Mouse (Mus musculus): ENCODE data around the gene Olfr1247. TPM values are rescaled to one million over a fixed set of nuclear protein-coding genes. Genes with fewer than 3 reads are reported as not detected.
"Not testable (repeated sequence)": the region's sequence is repeated elsewhere in the genome, so short reads cannot be mapped to it uniquely, and the experiment has no call there.

Olfr1247 gene
- not detected in 2 replicates for polyA plus RNA-seq (2012; ENCODE audit: insufficient read depth, insufficient read length, low replicate concordance, missing spikeins)

DNA sequence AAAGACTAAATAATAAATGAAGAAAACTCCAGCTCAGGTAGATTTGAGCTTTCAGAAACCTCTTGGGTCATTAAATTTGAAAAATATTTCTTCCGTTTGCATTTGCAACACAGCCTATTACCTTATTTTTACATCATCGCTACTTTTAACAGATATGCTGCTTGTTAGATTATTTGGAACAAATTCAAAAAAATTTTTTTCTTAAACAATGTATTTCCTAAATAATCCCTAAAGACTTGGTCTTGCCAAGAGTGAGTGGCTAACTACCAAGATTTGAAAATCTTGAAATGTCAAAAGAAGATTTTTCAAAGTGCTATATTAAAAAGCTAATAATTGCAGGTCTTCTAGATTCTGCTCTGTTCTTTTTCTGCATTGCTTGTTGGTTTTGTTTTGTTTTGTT lies at the start of gene Olfr1247:
Olfr1247 (minus strand) TSS at position 101 of the 400 bp plus-strand sequence.
- no peak for TF ChIP-seq POLR2A (IDR thresholded peaks at IDR 0.05; ENCODE audit: insufficient read depth, low read depth, low read length)
- no peak for TF ChIP-seq CTCF (IDR thresholded peaks at IDR 0.05; ENCODE audit: insufficient read depth, low read depth, low read length)
- 98% methylated on average over 2 of the region's 2 CpGs for WGBS

DNA sequence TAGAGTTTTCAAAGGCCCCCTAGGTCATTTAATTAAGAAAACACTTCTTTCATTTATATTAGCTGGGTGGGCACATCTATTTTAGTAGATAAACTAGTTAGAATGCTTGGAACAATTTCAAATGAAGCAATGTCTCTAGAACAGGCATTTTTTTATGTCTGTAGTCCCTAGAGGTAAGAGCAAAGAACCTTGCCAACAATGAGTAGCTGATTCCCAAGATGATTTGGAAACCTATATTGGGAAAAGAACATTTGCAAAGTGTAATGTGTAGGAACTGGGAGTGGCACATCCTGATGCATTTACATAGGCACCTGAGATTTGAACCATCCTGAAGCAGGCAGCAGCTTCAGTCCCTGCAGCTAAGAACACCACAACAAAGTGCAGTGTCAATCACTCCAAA lies 47.4 kb upstream of the Olfr1247 start, which contains the start of gene Olfr1250:
Olfr1250 (minus strand) TSS at position 101 of the 400 bp plus-strand sequence.
- no peak within 1 kb of the TSS for H3K4me3 ChIP-seq (ENCODE audit: insufficient read depth, low read depth, low read length)
- TF ChIP-seq POLR2A (IDR thresholded peaks at IDR 0.05; ENCODE audit: insufficient read depth, low read depth, low read length): no peak
- no peak for TF ChIP-seq CTCF (IDR thresholded peaks at IDR 0.05; ENCODE audit: insufficient read depth, low read depth, low read length)
- H3K27ac ChIP-seq (ENCODE audit: insufficient read depth, low read depth, low read length): no peak within 1 kb of the TSS
- no peaks in the 10 kb centered on the region for H3K4me1 ChIP-seq (ENCODE audit: control insufficient read depth, insufficient read depth, low read length)

More for the DNA sequence above, at the start of gene Olfr1247:
- no peak within 1 kb of the TSS for H3K27ac ChIP-seq (ENCODE audit: insufficient read depth, low read depth, low read length)
- H3K4me1 ChIP-seq (ENCODE audit: control insufficient read depth, insufficient read depth, low read length): no peaks in the 10 kb centered on the region
- H3K4me3 ChIP-seq (ENCODE audit: insufficient read depth, low read depth, low read length): no peak within 1 kb of the TSS

DNA sequence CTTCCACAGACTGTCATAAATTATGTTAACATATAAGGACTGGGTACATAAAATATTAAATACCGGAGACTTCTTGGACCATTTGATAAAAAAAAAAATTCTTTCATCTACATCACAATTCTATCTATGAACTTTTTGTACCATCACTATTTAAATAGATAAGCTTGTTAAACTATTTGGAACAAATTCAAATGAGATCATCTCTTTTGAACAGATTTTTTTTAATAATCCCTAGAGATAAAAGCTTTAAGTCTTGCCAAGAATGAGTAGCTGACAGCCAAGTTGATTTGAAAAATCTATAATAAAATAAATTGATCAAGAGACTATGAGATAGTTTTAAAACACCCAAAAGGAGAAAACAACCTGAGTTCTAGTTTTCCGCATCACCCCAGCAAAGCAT lies 21.0 kb upstream of the Olfr1247 start, which contains the start of gene Olfr1249:
Olfr1249 (minus strand) TSS at position 101 of the 400 bp plus-strand sequence.
- WGBS: 90% methylated on average over 2 of the region's 2 CpGs
- no peaks in the 10 kb centered on the region for H3K4me1 ChIP-seq (ENCODE audit: control insufficient read depth, insufficient read depth, low read length)
- H3K4me3 ChIP-seq (ENCODE audit: insufficient read depth, low read depth, low read length): no peak within 1 kb of the TSS
- TF ChIP-seq CTCF (IDR thresholded peaks at IDR 0.05; ENCODE audit: insufficient read depth, low read depth, low read length): no peak
- no peak within 1 kb of the TSS for H3K27ac ChIP-seq (ENCODE audit: insufficient read depth, low read depth, low read length)

DNA sequence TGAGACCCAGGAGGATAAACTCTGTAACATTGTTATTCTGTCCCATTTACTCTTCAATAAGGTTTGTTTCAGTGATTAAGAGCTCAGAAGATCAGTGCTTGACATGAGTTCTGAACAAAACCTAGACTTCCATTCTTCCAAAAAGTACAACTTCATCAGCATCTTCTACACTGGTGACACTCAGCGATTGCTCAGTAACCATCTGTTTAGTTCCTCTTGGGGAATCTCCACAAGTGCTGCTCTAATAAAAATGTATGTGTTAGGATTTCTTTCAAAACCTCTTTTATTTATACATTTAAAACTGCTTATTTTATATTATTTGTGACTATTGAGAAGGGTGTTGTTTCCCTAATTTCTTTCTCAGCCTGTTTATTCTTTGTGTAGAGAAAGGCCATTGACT lies 4.2 kb upstream of the Olfr1247 start, which contains the start of gene Olfr1248:
Olfr1248 (minus strand) TSS at position 101 of the 400 bp plus-strand sequence.
- H3K27ac ChIP-seq (ENCODE audit: insufficient read depth, low read depth, low read length); H3K4me3 ChIP-seq (ENCODE audit: insufficient read depth, low read depth, low read length); H3K4me1 ChIP-seq (ENCODE audit: control insufficient read depth, insufficient read depth, low read length): not testable (repeated sequence)
- WGBS: 95% methylated on average over 1 of the region's 1 CpGs

DNA sequence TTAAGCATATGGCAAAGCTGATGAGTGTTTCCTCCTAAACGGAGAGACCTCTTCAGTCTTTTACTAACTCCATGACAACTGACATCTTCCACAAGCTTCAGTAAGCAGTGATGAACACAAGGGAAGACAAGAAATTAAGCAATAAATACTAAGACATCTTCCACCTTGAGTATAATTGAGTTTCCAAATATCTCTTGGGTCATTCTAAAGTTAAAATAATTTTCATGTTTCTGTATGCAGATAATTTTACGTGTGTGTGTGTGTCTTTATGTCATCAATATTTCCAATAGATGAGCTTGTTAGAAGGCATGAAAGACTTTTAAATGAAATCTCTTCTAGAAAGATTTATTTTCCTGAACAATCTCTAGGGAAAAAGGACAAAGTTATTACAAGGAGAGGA lies 20.9 kb downstream of the Olfr1247 start, which contains the start of gene Olfr1246:
Olfr1246 (minus strand) TSS at position 101 of the 400 bp plus-strand sequence.
- TF ChIP-seq CTCF (IDR thresholded peaks at IDR 0.05; ENCODE audit: insufficient read depth, low read depth, low read length): no peak
- no peak for TF ChIP-seq POLR2A (IDR thresholded peaks at IDR 0.05; ENCODE audit: insufficient read depth, low read depth, low read length)
- H3K4me1 ChIP-seq (ENCODE audit: control insufficient read depth, insufficient read depth, low read length): no peaks in the 10 kb centered on the region
- no peak within 1 kb of the TSS for H3K27ac ChIP-seq (ENCODE audit: insufficient read depth, low read depth, low read length)
- 83% methylated on average over 2 of the region's 2 CpGs for WGBS
- H3K4me3 ChIP-seq (ENCODE audit: insufficient read depth, low read depth, low read length): no peak within 1 kb of the TSS

DNA sequence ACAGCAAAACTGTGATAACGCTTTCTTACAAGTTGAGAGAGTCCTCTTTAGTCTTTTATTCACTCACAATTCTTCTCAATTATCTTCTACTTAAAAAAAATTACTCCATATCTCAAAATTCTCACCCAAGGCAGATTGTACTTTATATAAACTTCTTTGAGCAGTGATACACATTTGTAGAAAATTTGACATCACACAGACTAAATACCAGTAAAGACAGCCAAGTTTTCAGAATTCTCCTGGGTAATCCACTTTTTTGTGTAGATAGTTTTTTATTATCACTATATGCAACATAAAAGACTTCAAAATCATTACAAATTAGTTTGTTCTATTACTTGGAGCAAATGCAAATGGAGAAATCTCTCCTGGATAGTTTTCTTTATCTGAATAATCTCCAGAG lies 35.6 kb downstream of the Olfr1247 start, which contains the start of gene Olfr1245:
Olfr1245 (minus strand) TSS at position 101 of the 400 bp plus-strand sequence.
- Histone ChIP-seq H3K27ac (ENCODE audit: insufficient read depth, low read depth, low read length) (no peak within 1 kb of the TSS), H3K4me1 (ENCODE audit: control insufficient read depth, insufficient read depth, low read length) (no peaks in the 10 kb centered on the region), H3K4me3 (ENCODE audit: insufficient read depth, low read depth, low read length) (no peak within 1 kb of the TSS)
- 87% methylated on average over 1 of the region's 1 CpGs for WGBS
- no peak for TF ChIP-seq POLR2A (IDR thresholded peaks at IDR 0.05; ENCODE audit: insufficient read depth, low read depth, low read length)
- no peak for TF ChIP-seq CTCF (IDR thresholded peaks at IDR 0.05; ENCODE audit: insufficient read depth, low read depth, low read length)

DNA sequence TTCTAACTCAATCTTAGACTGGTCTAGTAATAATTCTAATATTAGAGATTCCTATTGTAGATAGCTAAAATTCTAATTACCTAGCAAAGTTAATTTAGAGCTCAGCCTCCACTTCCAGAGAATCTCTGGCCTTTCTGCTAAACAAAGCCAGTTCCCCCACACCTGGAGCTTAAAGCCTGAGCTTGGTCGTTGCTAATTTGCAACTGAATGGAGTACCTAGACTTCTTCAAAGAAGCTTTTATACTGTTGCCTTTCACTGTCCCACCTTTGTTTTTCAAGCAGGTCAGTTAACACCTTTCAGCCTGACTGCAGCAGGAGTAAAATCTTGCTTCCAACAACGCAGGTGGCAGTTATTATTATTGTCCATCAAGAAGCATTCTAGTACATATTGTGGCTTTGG lies 51.2 kb downstream of the Olfr1247 start:
- H3K4me3 ChIP-seq (ENCODE audit: insufficient read depth, low read depth, low read length); H3K4me1 ChIP-seq (ENCODE audit: control insufficient read depth, insufficient read depth, low read length); H3K27ac ChIP-seq (ENCODE audit: insufficient read depth, low read depth, low read length): not testable (repeated sequence)
- WGBS: 58% methylated on average over 2 of the region's 2 CpGs

Other genes starting within 250 kb of the Olfr1247 start
- not detected in 2 replicates for gene Olfr1234, start 249.3 kb downstream of the Olfr1247 start, polyA plus RNA-seq (2012; ENCODE audit: insufficient read depth, insufficient read length, low replicate concordance, missing spikeins)
- gene Olfr1238, start 204.5 kb downstream of the Olfr1247 start, polyA plus RNA-seq (2012; ENCODE audit: insufficient read depth, insufficient read length, low replicate concordance, missing spikeins): not detected in 2 replicates
- not detected in 2 replicates for gene Olfr1239, start 193.7 kb downstream of the Olfr1247 start, polyA plus RNA-seq (2012; ENCODE audit: insufficient read depth, insufficient read length, low replicate concordance, missing spikeins)
- not detected in 2 replicates for gene Olfr1240, start 171.1 kb downstream of the Olfr1247 start, polyA plus RNA-seq (2012; ENCODE audit: insufficient read depth, insufficient read length, low replicate concordance, missing spikeins)
- not detected in 2 replicates for gene Olfr1241, start 127.0 kb downstream of the Olfr1247 start, polyA plus RNA-seq (2012; ENCODE audit: insufficient read depth, insufficient read length, low replicate concordance, missing spikeins)
- gene Olfr1242, start 115.8 kb downstream of the Olfr1247 start, polyA plus RNA-seq (2012; ENCODE audit: insufficient read depth, insufficient read length, low replicate concordance, missing spikeins): not detected in 2 replicates
- gene Olfr1243, start 82.6 kb downstream of the Olfr1247 start, polyA plus RNA-seq (2012; ENCODE audit: insufficient read depth, insufficient read length, low replicate concordance, missing spikeins): not detected in 2 replicates
- not detected in 2 replicates for gene Olfr1245, start 35.7 kb downstream of the Olfr1247 start, polyA plus RNA-seq (2012; ENCODE audit: insufficient read depth, insufficient read length, low replicate concordance, missing spikeins)
- gene Olfr1246, start 21.0 kb downstream of the Olfr1247 start, polyA plus RNA-seq (2012; ENCODE audit: insufficient read depth, insufficient read length, low replicate concordance, missing spikeins): not detected in 2 replicates
- not detected in 2 replicates for gene Olfr1248, start 4.1 kb upstream of the Olfr1247 start, polyA plus RNA-seq (2012; ENCODE audit: insufficient read depth, insufficient read length, low replicate concordance, missing spikeins)
- gene Olfr1249, start 20.9 kb upstream of the Olfr1247 start, polyA plus RNA-seq (2012; ENCODE audit: insufficient read depth, insufficient read length, low replicate concordance, missing spikeins): not detected in 2 replicates
- gene Olfr1250, start 47.3 kb upstream of the Olfr1247 start, polyA plus RNA-seq (2012; ENCODE audit: insufficient read depth, insufficient read length, low replicate concordance, missing spikeins): not detected in 2 replicates
- not detected in 2 replicates for gene Olfr1251, start 57.8 kb upstream of the Olfr1247 start, polyA plus RNA-seq (2012; ENCODE audit: insufficient read depth, insufficient read length, low replicate concordance, missing spikeins)
- gene Olfr1252, start 110.9 kb upstream of the Olfr1247 start, polyA plus RNA-seq (2012; ENCODE audit: insufficient read depth, insufficient read length, low replicate concordance, missing spikeins): not detected in 2 replicates
- not detected in 2 replicates for gene Olfr1253, start 143.0 kb upstream of the Olfr1247 start, polyA plus RNA-seq (2012; ENCODE audit: insufficient read depth, insufficient read length, low replicate concordance, missing spikeins)
- not detected in 2 replicates for gene Olfr1254, start 179.5 kb upstream of the Olfr1247 start, polyA plus RNA-seq (2012; ENCODE audit: insufficient read depth, insufficient read length, low replicate concordance, missing spikeins)
- gene Olfr1255, start 197.9 kb upstream of the Olfr1247 start, polyA plus RNA-seq (2012; ENCODE audit: insufficient read depth, insufficient read length, low replicate concordance, missing spikeins): not detected in 2 replicates
- gene Olfr1256, start 227.4 kb upstream of the Olfr1247 start, polyA plus RNA-seq (2012; ENCODE audit: insufficient read depth, insufficient read length, low replicate concordance, missing spikeins): not detected in 2 replicates
- gene Olfr48, start 234.1 kb upstream of the Olfr1247 start, polyA plus RNA-seq (2012; ENCODE audit: insufficient read depth, insufficient read length, low replicate concordance, missing spikeins): not detected in 2 replicates